Mouse (Mus musculus) neural tube, embryonic 13.5 days (tissue): Measurements from ENCODE around the gene Gcc1. TPM values are rescaled to one million over a fixed set of nuclear protein-coding genes. Genes with fewer than 3 reads are reported as not detected.

Experiments used
- ATAC-seq: fragments of 200-750 bp; cut with Nextera tagmentation; 2 replicates; pipeline ENCODE4 v1.8.0; 2017; ENCODE audit warnings: low read depth, mild to moderate bottlenecking, moderate TSS enrichment, moderate library complexity
- H3K27ac ChIP-seq: fragments of 300-500 bp; sonication (generic); replicated peaks from 2 replicates; pipeline ENCODE4 v1.5.1; 2015; ENCODE audit warnings: moderate library complexity, mild to moderate bottlenecking, inconsistent platforms
- H3K27me3 ChIP-seq: fragments of 300-500 bp; sonication (generic); 2 replicates; pipeline ENCODE4 v1.6.1; 2015; ENCODE audit warnings: mild to moderate bottlenecking, inconsistent platforms
- H3K36me3 ChIP-seq: fragments of 300-500 bp; sonication (generic); 2 replicates; pipeline ENCODE4 v1.6.1; 2015; ENCODE audit warnings: mild to moderate bottlenecking, inconsistent platforms
- H3K4me1 ChIP-seq: fragments of 300-500 bp; sonication (generic); replicated peaks from 2 replicates; pipeline ENCODE4 v1.6.1; 2015; ENCODE audit warnings: inconsistent platforms
- H3K4me2 ChIP-seq: fragments of 300-500 bp; sonication (generic); 2 replicates; pipeline ENCODE4 v1.6.1; 2015; ENCODE audit warnings: inconsistent platforms, mild to moderate bottlenecking, moderate library complexity
- H3K4me3 ChIP-seq: fragments of 300-500 bp; sonication (generic); 2 replicates; pipeline ENCODE4 v1.5.1; 2015; ENCODE audit warnings: mild to moderate bottlenecking, inconsistent platforms
- H3K9ac ChIP-seq: fragments of 300-500 bp; sonication (generic); 2 replicates; pipeline ENCODE4 v1.6.1; 2015; ENCODE audit warnings: moderate library complexity, mild to moderate bottlenecking, inconsistent platforms
- H3K9me3 ChIP-seq: fragments of 300-500 bp; sonication (generic); 2 replicates; pipeline ENCODE4 v1.6.1; 2016; ENCODE audit warnings: inconsistent platforms
- WGBS: fragments of 180-500 bp; shearing (Covaris S2); methylation state at CpG from one replicate; pipeline ENCODE4 v1.1.7; 2015; 5-methylcytosine and 5-hydroxymethylcytosine counted together
- polyA plus RNA-seq: library from polyadenylated mRNA; unstranded; fragments of >200 nt; fragmentation: Nextera tagmentation; extraction: Ambion mirVana; gene quantifications from 2 replicates; pipeline ENCODE4 v1.2.1, GENCODE M21; 2015

Gene Gcc1
- polyA plus RNA-seq, 1 experiment from 2014 or later = 10.0 TPM

DNA sequence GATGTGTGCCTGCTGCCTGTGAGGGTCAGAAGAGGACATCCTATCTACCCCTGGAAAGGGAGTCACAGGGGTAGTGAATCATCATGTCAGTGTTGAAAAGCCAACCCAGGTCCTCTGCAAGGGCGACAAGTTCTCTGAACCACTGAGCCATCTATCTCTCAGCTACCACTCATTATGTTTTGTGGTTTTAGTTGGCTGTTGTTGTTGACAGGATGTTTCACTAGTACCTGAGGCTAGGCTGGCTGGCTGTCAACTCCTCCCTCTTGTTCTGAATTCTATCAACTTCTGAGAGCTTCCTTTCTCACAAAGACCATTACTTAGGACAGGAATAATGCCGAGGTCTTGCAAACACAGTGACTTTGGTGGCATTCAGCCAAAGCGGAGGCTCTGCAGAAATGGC, 43.0 kb downstream of the Gcc1 start:
- no peak for ATAC-seq
- Histone ChIP-seq H3K36me3 (no peaks in the 10 kb centered on the region), H3K4me3 (no peak overlapping the region), H3K4me1 (no peaks in the 10 kb centered on the region), H3K9me3 (no peaks in the 10 kb centered on the region), H3K27me3 (no peaks in the 10 kb centered on the region), H3K27ac (no peak overlapping the region), H3K4me2 (no peak overlapping the region), H3K9ac (no peak overlapping the region)
- 89% methylated on average over 3 of the region's 3 CpGs for WGBS

DNA sequence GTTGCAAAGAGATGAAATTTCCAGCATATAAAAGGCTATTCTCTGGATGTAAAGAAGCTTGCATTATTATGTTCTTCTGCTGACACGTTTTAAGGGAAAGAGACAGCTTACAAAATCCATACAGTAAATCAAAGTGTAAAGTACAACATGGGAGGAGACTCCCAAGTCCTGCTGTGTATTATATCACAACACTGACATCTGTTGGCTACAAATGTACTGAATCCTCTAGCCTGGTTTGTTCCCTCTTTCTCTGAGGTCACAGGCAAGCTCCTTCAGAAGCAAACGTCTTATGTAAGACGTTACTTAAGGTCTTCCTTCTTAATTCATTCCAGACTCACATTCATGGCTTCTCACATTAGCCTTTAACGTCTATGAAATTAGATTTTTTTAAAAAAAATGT, 46.2 kb downstream of the Gcc1 start:
- WGBS = 59% methylated on average over 4 of the region's 4 CpGs
- no peak overlapping the region for H3K9ac ChIP-seq
- no peaks in the 10 kb centered on the region for H3K27me3 ChIP-seq
- H3K9me3 ChIP-seq = no peaks in the 10 kb centered on the region
- H3K4me2 ChIP-seq = no peak overlapping the region
- no peaks in the 10 kb centered on the region for H3K4me1 ChIP-seq
- H3K4me3 ChIP-seq = no peak overlapping the region
- H3K36me3 ChIP-seq = no peaks in the 10 kb centered on the region
- H3K27ac ChIP-seq = no peak overlapping the region
- no peak for ATAC-seq

DNA sequence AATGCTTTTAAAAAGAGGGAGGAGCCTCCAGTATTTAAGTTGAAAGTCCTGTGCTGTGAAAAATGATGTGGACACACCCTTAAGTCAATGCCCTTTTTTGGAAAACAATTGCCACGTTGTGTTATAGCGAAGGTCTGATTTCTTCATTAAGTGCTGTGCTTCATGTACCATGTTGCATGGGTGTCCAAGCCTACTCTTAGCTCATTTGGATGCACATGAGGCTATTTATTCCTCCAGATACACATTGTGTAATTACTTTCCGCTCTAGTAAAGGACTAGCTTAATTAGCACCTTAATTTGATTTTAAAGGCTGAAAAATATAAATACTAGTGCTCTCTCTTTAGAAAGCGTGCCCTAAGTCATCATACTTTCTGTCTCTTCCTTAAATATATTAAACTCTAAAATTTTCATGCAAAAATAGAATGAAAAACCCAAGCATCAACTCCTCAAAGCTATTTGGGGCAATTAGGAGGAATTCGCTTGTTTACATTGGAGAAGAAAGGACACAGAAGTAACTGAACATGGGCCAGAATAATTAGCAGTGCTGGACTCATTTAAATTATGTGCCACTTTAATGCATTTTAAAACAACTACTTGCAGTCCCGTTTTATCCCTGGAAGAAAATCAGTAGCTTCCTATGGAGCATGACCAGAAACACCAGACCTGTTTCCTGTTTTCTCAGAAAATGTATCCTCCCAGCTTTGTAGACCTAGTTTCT, 58.1 kb downstream of the Gcc1 start:
- peak; percentile 69 for ATAC-seq
- H3K27me3 ChIP-seq = no peaks in the 10 kb centered on the region
- 75% methylated on average over 6 of the region's 6 CpGs for WGBS
- no peak overlapping the region for H3K4me2 ChIP-seq
- H3K36me3 ChIP-seq = no peaks in the 10 kb centered on the region
- no peaks in the 10 kb centered on the region for H3K4me1 ChIP-seq
- H3K9me3 ChIP-seq = no peaks in the 10 kb centered on the region
- H3K4me3 ChIP-seq = no peak overlapping the region
- H3K9ac ChIP-seq = no peak overlapping the region
- peak overlapping the region; percentile 14 for H3K27ac ChIP-seq

DNA sequence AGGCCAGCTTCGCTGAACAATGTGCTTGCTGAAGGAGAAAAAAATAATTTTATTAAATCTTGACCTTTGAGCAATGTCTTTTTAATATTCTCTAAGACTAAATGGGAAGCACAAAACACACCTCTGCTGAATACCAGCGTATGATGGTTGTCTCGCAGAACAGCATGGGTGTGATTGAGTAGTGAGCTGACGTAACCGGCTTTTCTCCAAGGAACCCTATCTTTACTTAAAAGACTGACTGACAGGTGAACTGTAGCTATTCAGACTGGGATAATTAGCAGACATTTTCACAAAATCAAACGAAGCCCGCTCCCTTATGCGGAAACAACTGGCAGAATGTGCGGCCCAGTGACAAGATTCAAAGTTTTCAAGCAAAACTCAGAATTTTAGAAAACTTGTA, 60.6 kb downstream of the Gcc1 start:
- 94% methylated on average over 9 of the region's 9 CpGs for WGBS

More for the DNA sequence above, 60.6 kb downstream of the Gcc1 start:
- no peak overlapping the region for H3K9ac ChIP-seq
- no peaks in the 10 kb centered on the region for H3K9me3 ChIP-seq
- no peak overlapping the region for H3K27ac ChIP-seq
- no peak overlapping the region for H3K4me3 ChIP-seq
- no peak for ATAC-seq
- H3K4me1 ChIP-seq = no peaks in the 10 kb centered on the region
- H3K36me3 ChIP-seq = no peaks in the 10 kb centered on the region
- H3K27me3 ChIP-seq = no peaks in the 10 kb centered on the region
- no peak overlapping the region for H3K4me2 ChIP-seq

Other genes with a start within 250 kb of the Gcc1 start
- gene Zfp800, start 30.4 kb downstream of the Gcc1 start, polyA plus RNA-seq = 20.5 and 23.5 TPM in 2 replicates
- 336 and 392 TPM in 2 replicates for gene Arf5, start 4.8 kb downstream of the Gcc1 start, polyA plus RNA-seq
- gene Fscn3, start 601 bp downstream of the Gcc1 start, polyA plus RNA-seq = not detected in 2 replicates
- not detected in 2 replicates for gene Pax4, start 21.0 kb upstream of the Gcc1 start, polyA plus RNA-seq
- gene Snd1, start 46.7 kb upstream of the Gcc1 start, polyA plus RNA-seq = 77.5 and 83.3 TPM in 2 replicates